Mouse (Mus musculus) v-Abl transformed pro-B cells (cell line): ENCODE measurements around the gene Grk1.

Experiments
- in situ Hi-C, 2 experiments: fragments of 400-800 bp; cut with MboI; formaldehyde crosslinking; loops; one replicate each; pipeline ENCODE4 v1.15.1; 2025; ENCODE audit not compliant: unreplicated experiment in 2 of 2

Grk1 gene

DNA sequence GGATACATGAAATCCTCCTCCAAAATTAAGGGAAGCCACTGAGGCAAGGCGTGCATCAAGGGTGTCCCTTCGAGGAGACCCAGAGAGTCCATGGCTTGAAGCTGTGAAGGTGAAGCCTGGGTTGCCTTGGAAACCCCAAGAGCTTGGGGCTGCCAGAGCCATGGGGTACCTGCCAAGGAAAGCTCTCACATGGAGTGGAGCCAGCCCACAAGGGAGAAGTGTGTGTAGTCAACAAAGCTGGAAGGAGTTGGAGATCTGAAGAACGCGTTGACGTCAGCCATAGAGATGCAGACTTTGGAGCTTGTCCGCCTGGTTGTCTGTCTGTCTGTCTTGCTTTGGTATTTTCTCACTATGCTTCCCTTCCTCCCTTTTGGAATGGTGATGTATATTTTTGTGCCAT, 16.1 kb downstream of the Grk1 start:
- in situ Hi-C loops, result loop anchor here (5.0 to 25.0 kb wide), 5 partner anchors 41 to 1616 kb away; partner anchors contain the start of genes BB014433 (in 1 of the 2), Coprs (in 1 of the 2) and Upf3a (in 1 of the 2)

DNA sequence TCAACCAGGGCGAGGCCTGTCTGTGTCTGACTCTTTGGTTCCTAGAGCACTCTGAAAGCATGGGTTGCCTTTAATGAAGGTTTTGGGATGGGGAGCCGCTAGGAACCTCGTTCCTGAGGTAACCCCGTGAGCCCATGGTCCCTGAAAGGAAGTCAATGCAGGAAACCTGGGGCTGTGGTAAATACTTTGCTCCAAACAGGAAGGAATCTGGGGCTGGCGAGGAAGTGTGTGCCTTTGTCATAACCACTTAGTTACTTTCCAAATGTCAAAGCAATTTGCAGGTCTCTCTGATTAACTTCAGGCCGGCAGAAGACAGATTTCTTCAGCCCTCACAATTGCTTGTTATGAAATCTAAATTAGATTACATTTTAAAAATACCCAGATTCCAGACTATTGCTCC, 22.5 kb downstream of the Grk1 start:
- in situ Hi-C loops, result loop anchor here (10.0 to 25.0 kb wide), 3 partner anchors 357 to 1410 kb away; partner anchors contain the start of gene Upf3a (in 1 of the 2)

DNA sequence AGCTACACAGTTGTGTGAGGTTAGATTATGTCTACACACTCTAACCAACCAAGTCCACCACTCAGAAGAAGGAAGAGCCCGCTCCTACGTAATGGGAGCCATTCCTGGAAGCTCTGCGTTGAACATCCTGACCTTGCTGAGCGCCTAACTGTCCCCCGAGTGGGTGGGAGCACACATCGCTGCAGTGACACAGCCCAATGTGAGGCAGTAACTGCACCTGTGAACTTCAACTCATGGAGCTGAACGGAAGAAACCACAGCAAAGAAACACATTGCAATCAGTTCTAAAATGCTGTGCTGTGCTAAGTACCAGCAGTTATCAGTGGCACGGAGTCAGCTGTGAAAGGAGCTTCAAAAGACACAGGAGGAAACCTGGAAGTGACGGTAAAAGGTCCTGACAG, 23.3 kb downstream of the Grk1 start:
- in situ Hi-C loops, result loop anchor here (10.0 to 25.0 kb wide), 3 partner anchors 357 to 1409 kb away; partner anchors contain the start of gene Upf3a (in 1 of the 2)

DNA sequence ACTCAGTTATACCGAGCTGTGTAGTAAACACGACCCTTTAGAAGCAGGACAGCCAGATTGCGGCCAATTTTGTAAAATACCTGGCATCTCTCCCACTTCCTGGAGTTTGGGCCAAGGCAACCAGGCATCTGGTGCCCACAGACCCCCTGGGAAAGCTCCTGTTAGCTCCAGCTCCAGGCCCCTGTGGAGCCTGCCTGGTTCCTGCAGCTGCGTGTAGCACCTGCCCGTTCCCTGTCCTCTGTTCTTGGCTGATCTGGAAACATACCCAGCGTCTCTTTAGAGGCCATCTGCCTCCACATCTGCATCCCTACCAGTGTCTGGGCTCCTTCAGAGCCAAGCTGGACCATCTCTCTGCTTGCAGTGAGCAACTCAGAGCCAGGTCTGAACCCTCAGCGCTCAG, 25.5 kb downstream of the Grk1 start:
- in situ Hi-C loops, result loop anchor here (25.0 kb wide), 2 partner anchors 707 to 1407 kb away; no protein-coding TSS in a partner anchor

DNA sequence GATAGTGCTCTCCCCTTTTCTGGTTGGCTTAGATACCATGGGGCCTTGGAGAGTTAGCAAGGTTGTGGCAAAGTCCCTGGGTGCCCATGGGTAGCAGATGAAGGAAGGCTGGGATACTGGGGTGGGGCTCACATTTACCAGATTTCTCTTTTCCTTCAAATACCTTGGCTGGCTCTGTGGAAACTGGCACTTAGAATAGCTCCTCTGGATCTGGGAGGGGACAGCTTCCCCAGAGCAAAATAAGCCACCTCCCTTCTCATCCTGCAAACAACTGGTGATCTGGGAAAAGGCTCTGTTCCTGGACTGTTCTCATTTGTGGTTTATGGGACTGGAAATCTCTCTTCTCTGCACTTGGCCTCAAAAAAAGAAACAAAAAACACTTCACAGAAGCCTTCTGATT, 26.0 kb downstream of the Grk1 start:
- in situ Hi-C loops, result loop anchor here (25.0 kb wide), 2 partner anchors 706 to 1406 kb away; no protein-coding TSS in a partner anchor

DNA sequence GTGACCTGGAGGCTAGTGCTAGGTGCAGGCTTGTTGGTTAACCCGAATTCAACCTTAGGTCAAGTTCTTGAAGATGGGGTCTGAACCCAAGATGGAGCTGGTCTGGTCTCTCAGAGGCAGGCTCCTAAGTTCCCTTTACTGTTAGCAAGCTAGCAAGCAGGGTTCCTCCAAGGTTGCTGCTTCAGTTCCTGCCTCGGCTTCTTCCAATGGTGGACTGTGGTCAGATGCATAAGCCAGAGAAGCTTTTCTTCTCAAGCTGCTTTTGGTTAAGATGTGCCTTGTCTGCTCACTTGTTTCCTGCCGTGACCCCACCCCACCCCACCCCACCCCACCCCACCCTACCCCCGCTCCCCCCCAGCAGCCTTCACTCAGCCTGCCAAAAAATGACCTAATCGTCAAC, 28.2 kb downstream of the Grk1 start:
- in situ Hi-C loops, result loop anchor here (25.0 kb wide), 2 partner anchors 704 to 1404 kb away; no protein-coding TSS in a partner anchor

DNA sequence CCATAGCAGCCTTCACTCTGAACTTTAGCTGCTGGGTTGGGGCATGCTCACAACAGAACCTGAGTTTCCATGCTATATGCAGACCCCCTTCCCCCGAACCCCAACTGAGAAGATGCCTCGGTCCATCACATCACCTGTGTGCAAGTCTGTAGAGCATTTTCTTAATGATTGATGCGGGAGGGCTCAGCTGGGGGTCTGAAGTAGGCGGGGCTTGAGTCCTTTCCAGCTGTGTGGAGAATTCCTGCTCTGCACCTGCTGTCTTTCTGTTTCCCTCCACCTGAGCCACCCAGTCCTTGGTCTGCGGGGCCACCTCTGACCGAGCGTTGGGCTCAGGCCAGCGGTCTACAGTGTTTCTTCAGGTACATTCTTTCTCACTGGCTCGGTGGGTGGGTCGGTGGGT, 30.0 kb downstream of the Grk1 start, which contains the start of gene Tmem255b:
Tmem255b (plus strand) TSS at position 301 of the 400 bp plus-strand sequence.
- in situ Hi-C loops, result loop anchor here (25.0 kb wide), 2 partner anchors 702 to 1402 kb away; no protein-coding TSS in a partner anchor

DNA sequence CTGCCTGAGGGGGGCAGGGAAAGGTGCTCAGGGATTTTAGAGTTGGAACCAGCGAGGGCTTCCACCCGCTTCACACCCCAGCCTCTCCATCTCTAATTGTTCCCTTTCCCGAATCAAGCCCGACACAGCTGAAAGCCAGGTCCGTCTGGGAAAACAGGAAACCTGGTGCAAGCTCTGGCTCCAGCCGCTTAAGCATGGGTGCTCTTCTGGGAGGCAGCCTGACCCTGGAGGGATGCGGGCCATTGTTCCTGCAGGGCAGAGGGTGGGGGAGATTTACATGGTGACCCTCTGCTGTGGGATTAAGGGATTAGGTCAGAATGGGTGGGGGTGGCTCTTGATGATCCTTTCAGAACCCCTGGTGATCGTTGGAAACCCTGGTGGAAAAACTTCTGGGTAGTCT, 31.2 kb downstream of the Grk1 start:
- in situ Hi-C loops, result loop anchor here (25.0 kb wide), 2 partner anchors 701 to 1401 kb away; no protein-coding TSS in a partner anchor

DNA sequence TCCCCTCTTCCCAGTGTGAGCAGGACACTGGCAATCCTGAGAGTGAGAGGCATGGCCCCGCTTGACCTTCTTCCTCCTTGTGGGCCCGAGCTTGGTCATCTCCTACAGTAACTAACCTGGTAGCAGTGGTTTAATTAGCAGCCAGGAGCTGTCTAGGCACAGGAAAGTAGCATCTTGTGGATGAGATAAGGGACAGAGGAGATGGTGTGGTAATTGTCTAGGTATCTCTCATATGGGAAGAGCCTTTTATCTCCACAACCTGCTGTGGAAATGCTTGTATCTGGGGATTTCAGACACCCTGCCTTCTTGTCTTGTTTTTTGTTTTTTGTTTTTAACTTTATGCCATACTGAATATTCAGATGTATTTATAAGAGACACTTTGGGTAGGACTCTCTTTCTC, 32.6 kb downstream of the Grk1 start:
- in situ Hi-C loops, result loop anchor here (25.0 kb wide), 2 partner anchors 700 to 1400 kb away; no protein-coding TSS in a partner anchor

DNA sequence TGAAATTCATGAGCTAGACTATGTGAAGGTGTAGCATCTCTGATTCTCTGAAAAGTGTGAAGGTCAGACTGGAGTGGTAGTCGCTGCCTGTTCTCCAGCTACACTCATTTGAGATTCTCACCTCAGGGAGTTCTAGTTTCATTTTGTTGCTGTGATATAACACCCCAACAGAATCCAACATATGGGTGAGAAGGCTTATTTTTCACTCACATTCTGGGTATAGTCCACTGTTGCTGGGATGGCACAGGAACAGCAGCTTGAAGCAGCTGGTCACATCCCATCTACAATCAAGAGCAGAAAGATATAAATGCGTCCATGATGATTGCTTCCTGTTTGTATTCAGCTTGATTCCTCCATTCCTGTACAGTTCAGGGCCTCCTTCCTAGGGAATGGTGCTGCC, 37.3 kb downstream of the Grk1 start:
- in situ Hi-C loops, result loop anchor here (25.0 kb wide), 2 partner anchors 695 to 1395 kb away; no protein-coding TSS in a partner anchor

DNA sequence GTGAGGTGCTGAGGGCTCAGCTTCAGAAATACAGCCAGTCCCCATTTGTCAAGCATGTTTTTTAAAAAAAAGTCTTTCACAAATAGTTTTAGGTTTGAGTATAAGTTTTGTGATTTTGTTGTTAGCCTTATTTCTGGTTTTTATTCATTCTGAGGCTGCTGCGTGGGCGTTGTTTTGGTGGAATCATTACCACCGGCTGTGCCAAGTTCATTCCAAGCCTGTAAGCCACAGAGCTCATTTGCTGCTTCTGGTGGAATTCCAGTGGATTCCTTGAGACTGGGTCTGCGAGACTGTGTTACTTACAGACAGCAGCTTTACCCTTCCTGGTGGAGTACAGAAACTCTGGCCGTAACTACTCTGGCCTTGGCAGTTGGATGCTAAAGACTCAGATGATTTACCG, 41.6 kb downstream of the Grk1 start:
- in situ Hi-C loops, result loop anchor here (25.0 kb wide), 2 partner anchors 691 to 1391 kb away; no protein-coding TSS in a partner anchor

DNA sequence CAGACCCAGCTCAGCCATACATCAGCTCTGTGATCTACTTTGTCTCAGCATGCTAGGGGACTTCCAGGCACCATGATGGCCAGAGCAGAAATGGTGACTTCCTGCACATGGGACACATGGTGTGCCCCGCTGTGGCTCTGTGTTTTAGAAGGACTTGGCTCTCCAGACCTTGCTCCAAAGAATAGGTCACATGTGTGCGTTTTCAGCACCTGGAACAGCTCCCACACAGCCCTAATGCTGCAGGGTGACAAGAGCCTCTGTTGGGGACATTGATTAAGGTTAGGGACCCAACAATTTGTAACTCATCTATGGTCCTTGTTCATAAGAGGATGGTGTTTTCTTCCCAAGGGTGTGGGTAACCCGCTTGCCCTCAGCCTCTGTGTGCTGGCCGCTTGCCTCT, 43.3 kb downstream of the Grk1 start:
- in situ Hi-C loops, result loop anchor here (25.0 kb wide), 2 partner anchors 689 to 1389 kb away; no protein-coding TSS in a partner anchor

DNA sequence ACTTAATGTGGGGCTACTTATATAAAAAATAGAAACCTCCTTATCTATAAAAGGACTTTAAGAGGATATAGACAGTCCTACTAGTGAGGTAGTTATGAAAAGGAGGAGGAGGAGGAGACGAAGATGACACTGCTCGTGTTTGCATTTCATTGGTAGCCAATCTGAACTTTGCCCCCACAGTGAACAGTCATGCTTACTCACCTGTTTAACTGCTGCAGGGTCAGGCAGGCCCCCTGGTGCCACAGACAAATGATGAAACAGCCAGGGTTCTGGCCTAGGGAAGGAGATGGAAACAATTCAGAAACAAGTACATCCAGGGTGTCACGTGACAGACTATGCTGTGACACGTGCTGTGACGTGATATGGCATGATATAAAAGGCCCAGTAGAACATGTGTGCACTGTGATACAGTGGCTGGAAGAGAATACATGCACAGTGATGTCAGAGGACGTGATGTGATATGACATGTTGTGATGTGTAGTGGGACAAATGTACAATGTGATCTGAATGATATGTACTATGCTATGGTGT, 46.9 kb downstream of the Grk1 start:
- in situ Hi-C loops, result loop anchor here in 1 of 2 experiments (10.0 kb wide), 2 partner anchors 303 to 333 kb away; partner anchors contain the start of genes Cdc16 and Upf3a

DNA sequence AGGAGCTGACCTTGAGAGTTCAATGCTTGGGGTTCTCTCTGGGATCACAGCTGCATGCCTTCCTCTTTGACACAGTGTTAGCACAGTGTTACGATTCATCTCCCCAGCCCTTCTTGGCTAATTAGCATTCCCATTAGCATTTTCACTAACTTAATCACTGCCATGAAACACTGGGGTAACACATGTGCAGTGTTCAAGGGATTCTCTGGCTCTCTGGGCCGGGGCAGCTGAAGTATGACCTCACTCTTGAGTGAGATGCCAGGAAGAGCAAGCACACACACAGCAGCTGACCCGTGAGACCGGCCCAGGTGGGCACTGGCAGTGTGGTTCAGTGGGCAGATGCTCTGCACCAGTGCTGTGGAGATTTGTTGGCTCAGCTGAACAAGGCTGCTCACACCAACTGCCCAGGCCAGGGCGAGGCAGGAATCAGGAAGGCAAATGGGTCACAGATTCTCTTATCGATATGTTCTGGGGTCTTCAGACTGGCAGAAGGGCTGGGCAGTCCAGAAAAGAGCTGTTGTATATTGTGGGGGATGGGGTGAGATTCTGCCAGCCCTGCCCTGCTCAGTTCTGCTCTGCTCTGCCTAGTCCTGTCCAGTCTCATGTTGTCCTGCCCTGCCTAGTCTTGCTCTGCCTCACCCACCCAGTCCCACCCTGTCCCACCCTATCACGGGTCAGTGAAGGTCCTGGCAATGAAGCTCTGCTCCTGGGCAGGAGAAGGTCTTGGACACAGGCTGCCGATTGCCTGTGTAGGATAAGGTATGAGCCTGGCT, 49.6 kb downstream of the Grk1 start:
- in situ Hi-C loops, result loop anchor here (5.0 to 10.0 kb wide), 3 partner anchors 298 to 330 kb away; partner anchors contain the start of genes Cdc16 (in 1 of the 2) and Upf3a (in 1 of the 2)

DNA sequence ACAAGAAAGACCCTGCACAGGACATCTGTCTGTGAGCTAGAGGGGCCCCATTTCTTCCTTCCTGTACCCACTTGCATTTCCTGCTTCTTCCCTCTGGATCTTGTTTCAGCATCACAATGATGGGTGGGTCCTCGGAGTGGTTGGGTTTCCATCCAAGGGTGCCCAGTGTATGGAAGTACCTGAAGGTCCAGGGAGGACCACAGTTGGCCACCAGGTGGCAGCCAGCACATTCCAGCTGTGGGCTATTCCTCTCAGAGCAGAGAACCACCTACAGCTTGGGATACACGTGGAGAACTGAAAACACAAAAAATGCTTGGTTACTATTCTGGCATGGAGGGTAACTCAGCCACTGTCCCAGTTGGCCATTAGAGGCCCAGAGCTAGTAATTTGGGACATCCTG, 50.4 kb downstream of the Grk1 start:
- in situ Hi-C loops, result loop anchor here (5.0 to 10.0 kb wide), 3 partner anchors 297 to 330 kb away; partner anchors contain the start of genes Cdc16 (in 1 of the 2) and Upf3a (in 1 of the 2)

DNA sequence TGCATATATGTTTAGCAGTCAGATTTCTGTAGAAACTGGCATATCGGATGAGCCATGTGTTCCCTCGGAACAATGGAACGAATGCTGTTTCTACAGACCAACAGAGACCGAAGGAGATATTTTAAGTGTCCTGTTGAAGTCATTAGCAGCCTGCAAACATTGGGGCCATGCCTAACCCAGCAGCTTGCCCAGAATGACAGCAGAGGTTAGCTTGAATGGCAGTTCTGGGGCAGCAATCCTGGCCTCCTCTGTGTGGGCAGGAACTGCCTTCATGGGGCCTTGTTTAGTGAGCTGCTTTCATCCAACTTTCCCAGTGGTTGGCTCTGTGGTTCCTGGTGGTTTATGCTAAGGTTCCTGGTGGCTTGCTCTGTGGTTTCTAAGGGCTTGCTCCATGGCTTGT, 54.5 kb downstream of the Grk1 start:
- in situ Hi-C loops, result loop anchor here (5.0 to 10.0 kb wide), 3 partner anchors 293 to 325 kb away; partner anchors contain the start of genes Cdc16 (in 1 of the 2) and Upf3a (in 1 of the 2)

DNA sequence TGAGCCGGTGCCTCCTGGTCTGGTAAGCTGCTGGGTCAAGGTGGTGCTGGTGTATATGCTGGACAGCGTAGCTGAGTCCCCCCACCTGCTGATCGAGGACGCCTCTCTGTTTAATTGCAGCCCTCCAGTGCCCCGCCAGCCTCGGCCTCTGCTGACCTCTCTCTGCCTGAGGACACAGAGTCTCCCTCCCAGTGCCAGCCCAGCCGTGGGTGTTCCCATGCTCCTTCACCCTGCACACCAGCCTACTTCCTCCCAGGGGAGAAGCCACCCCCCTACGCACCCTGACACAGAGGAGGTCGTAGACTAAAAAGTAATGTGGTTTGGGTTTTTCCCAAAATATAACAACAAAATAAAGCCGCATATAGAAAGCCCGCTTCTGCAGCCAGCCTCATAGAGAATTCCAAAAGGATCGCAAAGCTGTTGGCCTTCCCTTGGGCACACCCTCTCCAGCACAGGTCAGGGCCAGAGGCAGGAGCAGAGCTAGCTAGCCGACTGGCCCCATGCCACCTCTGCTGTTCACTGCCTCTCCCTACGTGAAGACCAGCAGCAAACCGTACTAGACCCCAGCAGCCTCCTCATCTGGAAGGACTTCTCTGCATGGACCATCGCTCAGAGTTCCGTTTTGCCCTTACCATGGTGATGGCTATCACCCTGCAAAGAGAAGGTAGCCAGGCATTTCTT, 56.3 kb downstream of the Grk1 start:
- in situ Hi-C loops, result loop anchor here (5.0 kb wide), 3 partner anchors 39 to 81 kb away; no protein-coding TSS in a partner anchor

DNA sequence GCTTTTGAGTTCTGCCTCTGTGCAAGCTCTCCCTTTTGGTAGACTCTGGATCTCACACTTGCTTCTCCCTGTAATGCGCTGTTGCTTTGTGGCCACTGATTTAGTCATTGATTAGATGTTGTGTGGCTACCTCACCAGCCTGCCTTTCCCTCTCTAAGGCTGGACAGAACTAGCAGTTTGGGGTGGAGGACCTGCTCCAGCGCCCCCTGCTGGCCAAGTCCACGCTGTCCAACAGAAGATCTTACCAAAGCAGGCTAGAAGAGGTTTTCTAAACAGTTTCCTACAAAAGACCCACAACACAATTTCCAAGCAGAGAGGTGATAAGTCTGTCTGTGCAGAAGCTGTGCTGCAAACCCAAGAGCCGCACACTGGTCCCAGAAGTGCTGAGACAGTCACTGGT, 57.0 kb downstream of the Grk1 start:
- in situ Hi-C loops, result loop anchor here (5.0 kb wide), 3 partner anchors 40 to 80 kb away; no protein-coding TSS in a partner anchor

DNA sequence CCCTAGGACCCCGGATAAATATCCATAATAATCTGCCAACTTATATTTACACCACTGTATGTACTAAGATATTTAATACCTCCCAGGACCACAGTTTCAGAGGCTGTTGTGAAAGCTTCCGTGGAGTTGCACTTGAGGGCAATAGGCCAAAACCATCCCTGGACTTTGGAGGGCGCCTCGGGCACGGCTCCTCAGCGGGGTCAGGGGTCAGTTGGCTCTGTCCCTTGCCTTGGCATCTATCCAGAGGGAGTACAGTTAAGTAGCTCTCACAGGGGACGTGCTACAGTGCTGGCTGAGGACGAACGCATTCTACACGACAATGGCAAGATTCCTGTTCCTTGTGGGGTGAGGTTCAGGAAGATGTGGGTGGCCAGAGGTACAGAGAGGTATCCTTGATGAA, 57.5 kb downstream of the Grk1 start:
- in situ Hi-C loops, result loop anchor here (5.0 kb wide), 3 partner anchors 40 to 80 kb away; no protein-coding TSS in a partner anchor

DNA sequence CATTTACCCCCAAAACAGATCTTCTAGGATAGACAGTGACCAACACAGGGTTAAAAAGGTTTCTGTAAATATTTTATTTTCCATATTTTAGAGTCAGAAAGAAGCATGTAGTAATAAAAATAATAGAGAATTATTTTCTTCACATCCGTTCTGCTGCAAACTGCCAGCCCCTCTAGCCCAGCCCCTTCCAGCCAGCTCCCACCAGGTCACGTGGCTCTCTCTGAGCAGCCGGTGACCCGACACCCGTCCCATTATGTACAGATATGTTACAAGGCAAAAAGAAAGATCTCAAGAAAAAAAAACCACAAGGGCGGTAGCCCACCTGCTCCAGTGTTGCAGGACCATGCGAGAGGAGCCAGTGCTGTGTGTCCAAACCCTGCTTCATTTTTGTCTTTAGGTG, 60.4 kb downstream of the Grk1 start:
- in situ Hi-C loops, result no loop called here
